ENCODE assay signal across 23 mouse cellular contexts in genomic region chr14:121596631-121597030, GRCm38 (mm10).
DNase-seq lines count a peak whose midpoint lies in the region; ATAC-seq and TF ChIP-seq lines count a peak whose summit lies in the region.
"Had no signal": no experiment of that assay in that cellular context is flagged by ENCODE, and none has a peak within 500 bp of the region (broad histone marks: within the 10 kb centered on the region; RNA-seq: fewer than 3 reads in every experiment).

No protein-coding gene starts in this region.

- no peaks in the 10 kb centered on the region for H3K9me3 ChIP-seq in kidney, postnatal 0 days (replicated peaks; ENCODE audit: low read length)
- H3K9me3 ChIP-seq in midbrain, embryonic 14.5 days (ENCODE audit: control insufficient read depth, low read length), result no peaks in the 10 kb centered on the region
- H3K9me3 ChIP-seq: embryonic facial prominence, embryonic 12.5 days; forebrain, embryonic 13.5 days; heart, embryonic 13.5 days; limb, embryonic 13.5 days; liver, embryonic 13.5 days; neural tube, embryonic 15.5 days had no signal

- no peak overlapping the region for H3K4me3 ChIP-seq in kidney, postnatal 0 days (replicated peaks; ENCODE audit: low read depth, low read length)
- no peak overlapping the region for H3K4me3 ChIP-seq in midbrain, embryonic 14.5 days (replicated peaks; ENCODE audit: low read depth, low read length)
- H3K4me3 ChIP-seq: embryonic facial prominence, embryonic 12.5 days; erythroblast, embryonic 14.5 days; forebrain, embryonic 13.5 days; heart, embryonic 13.5 days; limb, embryonic 13.5 days; liver, embryonic 13.5 days; neural tube, embryonic 15.5 days had no signal

- CTCF ChIA-PET in Patski (lab: Charles Lee), result interaction anchor here (0.8 to 1.3 kb wide), 3 partner anchors 9 to 269 kb away, joined by 3 to 4 read pairs (median 3); no protein-coding TSS in a partner anchor

- no peak overlapping the region for H3K4me2 ChIP-seq in kidney, postnatal 0 days (ENCODE audit: low read length)
- H3K4me2 ChIP-seq in midbrain, embryonic 14.5 days (ENCODE audit: low read length), result no peak overlapping the region
- H3K4me2 ChIP-seq: embryonic facial prominence, embryonic 12.5 days; forebrain, embryonic 13.5 days; heart, embryonic 13.5 days; hindbrain, embryonic 14.5 days; limb, embryonic 13.5 days; liver, embryonic 13.5 days; lung, embryonic 14.5 days; neural tube, embryonic 15.5 days had no signal

- POLR2A ChIA-PET in Patski (lab: Charles Lee), result no interaction called here

- H3K9ac ChIP-seq in kidney, postnatal 0 days (ENCODE audit: low read depth, low read length), result no peak overlapping the region
- no peak overlapping the region for H3K9ac ChIP-seq in midbrain, embryonic 14.5 days (replicated peaks; ENCODE audit: low read length)
- H3K9ac ChIP-seq: embryonic facial prominence, embryonic 12.5 days; forebrain, embryonic 13.5 days; heart, embryonic 13.5 days; hindbrain, embryonic 14.5 days; limb, embryonic 13.5 days; liver, embryonic 13.5 days; lung, embryonic 14.5 days; neural tube, embryonic 15.5 days had no signal

- H3K27me3 ChIP-seq in kidney, postnatal 0 days (ENCODE audit: insufficient read depth, low read length), result no peaks in the 10 kb centered on the region
- no peaks in the 10 kb centered on the region for H3K27me3 ChIP-seq in Patski
- H3K27me3 ChIP-seq in midbrain, embryonic 14.5 days (ENCODE audit: control insufficient read depth, insufficient read depth, low read length), result no peaks in the 10 kb centered on the region
- H3K27me3 ChIP-seq: embryonic facial prominence, embryonic 12.5 days; forebrain, embryonic 13.5 days; heart, embryonic 13.5 days; limb, embryonic 13.5 days; liver, embryonic 13.5 days; neural tube, embryonic 15.5 days had no signal

- H3K36me3 ChIP-seq in kidney, postnatal 0 days (ENCODE audit: insufficient read depth, low read length), result no peaks in the 10 kb centered on the region
- H3K36me3 ChIP-seq in midbrain, embryonic 14.5 days (ENCODE audit: control insufficient read depth, insufficient read depth, low read length), result no peaks in the 10 kb centered on the region
- H3K36me3 ChIP-seq: embryonic facial prominence, embryonic 12.5 days; limb, embryonic 13.5 days; liver, embryonic 13.5 days had no signal

- 39% methylated on average over 9 of the region's 9 CpGs for WGBS in kidney, postnatal 0 days
- 79% methylated on average over 9 of the region's 9 CpGs for WGBS in midbrain, embryonic 14.5 days

- no peak for TF ChIP-seq CTCF in kidney, postnatal 0 days (IDR thresholded peaks at IDR 0.05; ENCODE audit: low read depth)
- TF ChIP-seq CTCF in Patski (IDR thresholded peaks at IDR 0.05), result no peak

- DNase-seq in frontal cortex, postnatal 36 days (ENCODE audit: low spot score in 2 of 2), result peak; percentile 58 to 68
- DNase-seq in frontal cortex, postnatal 10 days (ENCODE audit: low spot score in 2 of 2), result no peak
- DNase-seq in kidney, postnatal 0 days (ENCODE audit: low spot score), result peak; percentile 52
- no peak for DNase-seq in kidney, adult 9 months
- DNase-seq in Muller cell, postnatal 12 days (ENCODE audit: inconsistent ontology term), result peak; percentile 78
- no peak for DNase-seq in Patski (ENCODE audit: low read depth, low spot score)
- no peak for DNase-seq in midbrain, embryonic 14.5 days
- DNase-seq: adrenal gland, adult 8-10 months; gastrocnemius, postnatal 10 days; heart, adult 18-20 months; heart, postnatal 36 days; layer of hippocampus, postnatal 36 days; liver, embryonic 13.5 days; lung, embryonic 14.5 days; lung, postnatal 36 days had no signal

- 0 out of 2 replicates have a peak, but pooled peaks have one; percentile 14 for ATAC-seq in kidney, postnatal 0 days (replicated peaks; ENCODE audit: low FRiP score, low read depth)
- ATAC-seq in Patski, result peak; percentile 76
- ATAC-seq in midbrain, embryonic 14.5 days (ENCODE audit: low FRiP score, low TSS enrichment), result no peak
- ATAC-seq: forebrain, embryonic 13.5 days; midbrain, embryonic 16.5 days had no signal

- H3K4me1 ChIP-seq in kidney, postnatal 0 days (replicated peaks; ENCODE audit: insufficient read depth, low read length), result peaks cover 9% of the 10 kb centered on the region; the same call in 1 of the 2 replicates
- H3K4me1 ChIP-seq in midbrain, embryonic 14.5 days (ENCODE audit: control insufficient read depth, insufficient read depth, low read length), result no peaks in the 10 kb centered on the region
- H3K4me1 ChIP-seq: forebrain, embryonic 13.5 days; liver, embryonic 13.5 days; neural tube, embryonic 15.5 days had no signal

- in situ Hi-C loops in Patski (cut with MboI; ENCODE audit: low pct_unique_long_range_greater_than_20kb), result no loop called here

- H3K27ac ChIP-seq in kidney, postnatal 0 days, result no peak overlapping the region
- no peak overlapping the region for H3K27ac ChIP-seq in midbrain, embryonic 14.5 days (replicated peaks; ENCODE audit: low read depth, low read length)
- H3K27ac ChIP-seq: embryonic facial prominence, embryonic 12.5 days; forebrain, embryonic 13.5 days; heart, embryonic 13.5 days; hindbrain, embryonic 14.5 days; limb, embryonic 13.5 days; liver, embryonic 13.5 days; neural tube, embryonic 15.5 days had no signal

Comparison
In these comparisons a context has a peak if more than half of its experiments do, and no peak if none do; other contexts are left out.
1. DNase-seq: peak in frontal cortex, postnatal 36 days (2 of 2), kidney, postnatal 0 days (single experiment) and Muller cell, postnatal 12 days (single experiment); none in frontal cortex, postnatal 10 days (0 of 2), kidney, adult 9 months (single experiment), Patski (single experiment) and midbrain, embryonic 14.5 days (single experiment).